Mouse (Mus musculus): Measurements from ENCODE around the gene Ttc9c.
"Not testable (repeated sequence)": the region's sequence is repeated elsewhere in the genome, so short reads cannot be mapped to it uniquely, and the experiment has no call there.

Gene Ttc9c

GRCm38 (mm10) chr19:8818801-8819595 is at the start of gene Ttc9c:
Gene Ttc9c (minus strand): TSS chr19:8819333.
- peak; percentile 99 for DNase-seq (ENCODE audit: low read depth, low spot score)

GRCm38 (mm10) chr19:8864265-8864664 is 45.1 kb upstream of the Ttc9c start:
- DNase-seq (ENCODE audit: low read depth, low spot score): no peak

GRCm38 (mm10) chr19:8859018-8859417 is 39.9 kb upstream of the Ttc9c start:
- DNase-seq (ENCODE audit: low read depth, low spot score): no peak

GRCm38 (mm10) chr19:8857689-8858088 is 38.6 kb upstream of the Ttc9c start:
- DNase-seq (ENCODE audit: low read depth, low spot score): peak; percentile 77

- DNase-seq (ENCODE audit: low read depth, low spot score): no peak
These were observed 34.0 kb upstream of the Ttc9c start for GRCm38 (mm10) chr19:8853117-8853516.

GRCm38 (mm10) chr19:8852236-8852928 is 33.2 kb upstream of the Ttc9c start:
- no peak for DNase-seq (ENCODE audit: low read depth, low spot score)

- peak; percentile 39 for DNase-seq (ENCODE audit: low read depth, low spot score)
These were observed 32.5 kb upstream of the Ttc9c start for GRCm38 (mm10) chr19:8851639-8852038.

- peak; percentile 85 for DNase-seq (ENCODE audit: low read depth, low spot score)
These were observed 31.3 kb upstream of the Ttc9c start, which contains the start of gene Lrrn4cl for GRCm38 (mm10) chr19:8850402-8850901. Gene Lrrn4cl (plus strand): TSS chr19:8850768.

GRCm38 (mm10) chr19:8848356-8848755 is 29.2 kb upstream of the Ttc9c start:
- DNase-seq (ENCODE audit: low read depth, low spot score): peak; percentile 76

GRCm38 (mm10) chr19:8844371-8845129 is 25.4 kb upstream of the Ttc9c start:
- peak; percentile 86 for DNase-seq (ENCODE audit: low read depth, low spot score)

- no peak for DNase-seq (ENCODE audit: low read depth, low spot score)
These were observed 23.8 kb upstream of the Ttc9c start for GRCm38 (mm10) chr19:8842961-8843360.

- DNase-seq (ENCODE audit: low read depth, low spot score): no peak
These were observed 21.9 kb upstream of the Ttc9c start for GRCm38 (mm10) chr19:8841012-8841411.

- peak; percentile 56 for DNase-seq (ENCODE audit: low read depth, low spot score)
These were observed 21.0 kb upstream of the Ttc9c start for GRCm38 (mm10) chr19:8839908-8840791.

GRCm38 (mm10) chr19:8839103-8839907 is 20.2 kb upstream of the Ttc9c start, which contains the start of gene Gng3:
Gene Gng3 (minus strand): TSS chr19:8839194.
- DNase-seq (ENCODE audit: low read depth, low spot score): peak; percentile 81

- no peak for DNase-seq (ENCODE audit: low read depth, low spot score)
These were observed 19.1 kb upstream of the Ttc9c start for GRCm38 (mm10) chr19:8838041-8838730.

GRCm38 (mm10) chr19:8837251-8837791 is 18.2 kb upstream of the Ttc9c start, which contains the start of gene Bscl2:
Gene Bscl2 (plus strand): TSS chr19:8837467.
- DNase-seq (ENCODE audit: low read depth, low spot score): peak; percentile 95

- DNase-seq (ENCODE audit: low read depth, low spot score): not testable (repeated sequence)
These were observed 17.2 kb upstream of the Ttc9c start for GRCm38 (mm10) chr19:8836327-8836726.

- no peak for DNase-seq (ENCODE audit: low read depth, low spot score)
These were observed 13.8 kb upstream of the Ttc9c start for GRCm38 (mm10) chr19:8832971-8833370.

GRCm38 (mm10) chr19:8831262-8831661 is 12.1 kb upstream of the Ttc9c start:
- DNase-seq (ENCODE audit: low read depth, low spot score): peak; percentile 42
